Mouse (Mus musculus) hindbrain, embryonic 16.5 days (tissue): ENCODE results near the gene Usp54. TPM values are rescaled to one million over a fixed set of nuclear protein-coding genes. Genes with fewer than 3 reads are reported as not detected.
A peak's percentile ranks its signal among the peaks of the same experiment; 100 is the strongest.
"Not testable (repeated sequence)": the region's sequence is repeated elsewhere in the genome, so short reads cannot be mapped to it uniquely, and the experiment has no call there.

Source experiments
- ATAC-seq: fragments of 200-750 bp; cut with Nextera tagmentation; 2 replicates; pipeline ENCODE4 v1.8.0; 2017; ENCODE audit warnings: moderate TSS enrichment, moderate library complexity
- H3K27ac ChIP-seq: fragments of 300-500 bp; sonication (generic); 2 replicates; pipeline ENCODE4 v1.5.1; 2014; ENCODE audit warnings: low read depth, mild to moderate bottlenecking, control low read depth, low read length, moderate library complexity
- H3K27me3 ChIP-seq: fragments of 300-500 bp; sonication (generic); replicated peaks from 2 replicates; pipeline ENCODE4 v1.6.1; 2014; ENCODE audit warnings: low read length; ENCODE audit not compliant: control insufficient read depth, insufficient read depth
- H3K36me3 ChIP-seq: fragments of 300-500 bp; sonication (generic); 2 replicates; pipeline ENCODE4 v1.6.1; 2014; ENCODE audit warnings: mild to moderate bottlenecking, low read length, moderate library complexity, mixed read lengths; ENCODE audit not compliant: control insufficient read depth, insufficient read depth
- H3K4me1 ChIP-seq: fragments of 300-500 bp; sonication (generic); 2 replicates; pipeline ENCODE4 v1.6.1; 2014; ENCODE audit warnings: low read depth, low read length; ENCODE audit not compliant: control insufficient read depth, insufficient read depth
- H3K4me2 ChIP-seq: fragments of 300-500 bp; sonication (generic); 2 replicates; pipeline ENCODE4 v1.6.1; 2014; ENCODE audit warnings: mild to moderate bottlenecking, low read length, control low read depth, moderate library complexity
- H3K4me3 ChIP-seq: fragments of 300-500 bp; sonication (generic); 2 replicates; pipeline ENCODE4 v1.5.1; 2014; ENCODE audit warnings: mild to moderate bottlenecking, low read length, control low read depth, moderate library complexity
- H3K9ac ChIP-seq: fragments of 300-500 bp; sonication (generic); 2 replicates; pipeline ENCODE4 v1.6.1; 2014; ENCODE audit warnings: low read depth, mild to moderate bottlenecking, control low read depth, low read length, moderate library complexity
- H3K9me3 ChIP-seq: fragments of 300-500 bp; sonication (generic); 2 replicates; pipeline ENCODE4 v1.6.1; 2014; ENCODE audit warnings: mild to moderate bottlenecking, low read length, moderate library complexity; ENCODE audit not compliant: control insufficient read depth
- WGBS: fragments of 180-500 bp; shearing (Covaris S2); extraction: QIAGEN DNeasy Blood & Tissue Kit; methylation state at CpG from one replicate; pipeline ENCODE4 v1.1.7; 2014; 5-methylcytosine and 5-hydroxymethylcytosine counted together
- polyA plus RNA-seq: library from polyadenylated mRNA; unstranded; fragments of >200 nt; fragmentation: Nextera tagmentation; extraction: Ambion mirVana; gene quantifications from 2 replicates; pipeline ENCODE4 v1.2.1, GENCODE M21; 2015

The Usp54 gene
- polyA plus RNA-seq, 1 experiment from 2014 or later = 8.7 TPM

DNA sequence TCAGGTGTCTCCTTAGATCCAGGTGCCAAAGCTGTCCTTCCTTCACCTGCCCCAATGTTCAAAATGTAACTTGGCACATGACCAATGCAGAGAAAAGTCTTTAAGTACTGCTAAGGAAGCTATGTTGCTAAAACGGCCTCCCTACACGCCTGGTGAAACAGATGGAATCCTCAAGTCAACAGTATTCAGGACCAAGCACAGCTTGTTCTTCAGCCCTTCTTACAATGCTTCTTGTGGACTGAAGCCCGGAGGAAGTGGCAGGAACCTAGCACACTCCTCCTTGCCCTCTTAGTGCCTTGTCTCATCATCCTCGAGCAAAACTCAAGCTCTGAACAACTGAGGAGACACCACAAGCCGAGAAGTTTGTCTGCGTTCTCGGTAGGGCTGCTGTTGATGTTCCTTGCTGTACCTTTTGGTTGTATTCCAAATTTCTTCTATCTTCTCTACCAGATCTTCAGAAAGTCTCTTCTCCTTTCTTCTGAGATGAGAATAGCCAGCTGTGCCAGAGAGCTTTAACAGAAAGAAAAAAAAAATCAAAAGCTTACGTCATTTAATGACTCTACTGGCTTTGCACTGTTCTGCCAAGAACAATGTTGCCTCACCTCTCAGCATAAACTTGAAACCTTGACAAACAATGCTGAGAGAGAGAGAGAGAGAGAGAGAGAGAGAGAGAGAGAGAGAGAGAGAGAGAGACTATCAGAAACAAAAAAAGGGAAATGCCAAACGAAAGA, 33.3 kb downstream of the Usp54 start:
- Histone ChIP-seq H3K27ac (no peak overlapping the region), H3K4me1 (no peaks in the 10 kb centered on the region), H3K4me2 (no peak overlapping the region), H3K27me3 (no peaks in the 10 kb centered on the region), H3K9me3 (no peaks in the 10 kb centered on the region), H3K4me3 (no peak overlapping the region), H3K9ac (no peak overlapping the region), H3K36me3 (peaks cover 5% of the 10 kb centered on the region; the same call in 1 of the 2 replicates)
- WGBS = 83% methylated on average over 9 of the region's 9 CpGs
- no peak for ATAC-seq

DNA sequence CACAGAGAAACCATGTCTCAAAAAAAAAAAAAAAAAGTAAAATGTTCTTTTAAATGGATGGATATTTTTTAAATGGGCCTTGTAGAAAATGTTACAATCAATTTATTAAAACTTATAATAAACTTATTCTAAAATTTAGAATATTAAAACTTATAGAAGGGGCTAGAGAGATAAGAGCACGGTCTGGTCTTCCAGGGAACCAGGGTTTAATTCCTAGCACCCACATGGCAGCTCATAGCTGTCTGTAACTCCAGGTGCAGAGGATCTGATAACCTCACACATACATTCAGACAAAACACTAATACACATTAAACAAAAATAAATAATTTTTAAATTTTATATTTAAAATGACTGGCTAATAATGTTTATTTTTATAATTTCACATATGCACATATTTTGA, 39.6 kb downstream of the Usp54 start:
- 95% methylated on average over 1 of the region's 1 CpGs for WGBS
- H3K27ac ChIP-seq = no peak overlapping the region
- no peaks in the 10 kb centered on the region for H3K36me3 ChIP-seq
- no peaks in the 10 kb centered on the region for H3K27me3 ChIP-seq
- no peaks in the 10 kb centered on the region for H3K4me1 ChIP-seq
- no peak overlapping the region for H3K9ac ChIP-seq
- no peak overlapping the region for H3K4me2 ChIP-seq
- H3K4me3 ChIP-seq = no peak overlapping the region
- no peaks in the 10 kb centered on the region for H3K9me3 ChIP-seq
- ATAC-seq = no peak

DNA sequence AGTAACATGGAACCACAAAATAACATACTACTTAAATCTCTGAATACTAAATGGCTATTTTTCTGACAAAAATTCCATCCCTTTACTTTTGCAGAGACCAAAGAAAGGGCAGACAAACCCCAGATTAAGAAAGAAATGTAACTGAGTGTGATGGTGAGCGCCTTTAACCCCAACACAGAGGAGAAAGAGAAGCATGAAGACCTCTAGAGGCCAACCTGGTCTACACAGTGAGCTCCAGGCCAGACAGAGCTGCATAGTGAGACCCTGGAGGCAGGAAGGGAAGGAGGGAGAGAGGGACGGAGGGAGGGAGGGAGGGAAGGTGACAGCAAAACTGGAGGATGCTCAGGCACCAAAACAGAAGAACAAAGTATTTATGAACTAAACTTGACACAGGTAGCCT, 40.7 kb downstream of the Usp54 start:
- 68% methylated on average over 2 of the region's 2 CpGs for WGBS
- H3K9ac ChIP-seq = no peak overlapping the region

DNA sequence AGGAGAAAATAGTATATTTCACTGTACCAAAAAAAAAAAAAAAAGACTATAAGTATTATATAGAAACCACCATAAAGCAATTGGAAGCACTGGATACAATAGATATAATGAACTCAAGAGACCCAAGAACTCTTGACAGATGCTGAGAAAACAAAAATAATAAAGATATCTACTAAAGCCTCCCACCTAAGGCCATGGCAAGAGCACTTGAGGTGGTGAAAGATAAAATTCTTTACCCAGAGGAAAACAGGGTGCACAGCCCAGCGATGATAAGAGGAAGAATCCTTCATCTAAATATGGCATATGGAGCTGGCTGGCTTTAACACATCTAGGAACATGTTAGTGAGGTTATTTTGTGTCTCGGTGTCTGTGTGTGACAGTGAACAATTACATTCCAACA, 41.3 kb downstream of the Usp54 start:
- Histone ChIP-seq H3K9ac (no peak overlapping the region), H3K27ac (no peak overlapping the region), H3K36me3 (no peaks in the 10 kb centered on the region), H3K27me3 (no peaks in the 10 kb centered on the region), H3K4me2 (no peak overlapping the region), H3K4me3 (no peak overlapping the region), H3K9me3 (no peaks in the 10 kb centered on the region), H3K4me1 (no peaks in the 10 kb centered on the region; the same call in 1 of the 2 replicates)
- no peak for ATAC-seq
- WGBS = 86% methylated on average over 2 of the region's 2 CpGs

More for the DNA sequence above, 40.7 kb downstream of the Usp54 start:
- H3K9me3 ChIP-seq = no peaks in the 10 kb centered on the region
- no peaks in the 10 kb centered on the region; the same call in 1 of the 2 replicates for H3K4me1 ChIP-seq
- H3K4me2 ChIP-seq = no peak overlapping the region
- no peak for ATAC-seq
- no peak overlapping the region for H3K4me3 ChIP-seq
- H3K27me3 ChIP-seq = no peaks in the 10 kb centered on the region
- no peaks in the 10 kb centered on the region for H3K36me3 ChIP-seq
- no peak overlapping the region for H3K27ac ChIP-seq

GRCm38 (mm10) chr14:20595781-20596180, 45.1 kb downstream of the Usp54 start:
- Histone ChIP-seq H3K9ac (no peak overlapping the region), H3K9me3 (no peaks in the 10 kb centered on the region), H3K4me3 (no peak overlapping the region), H3K4me1 (no peaks in the 10 kb centered on the region; the same call in 1 of the 2 replicates), H3K27me3 (no peaks in the 10 kb centered on the region), H3K4me2 (no peak overlapping the region), H3K36me3 (no peaks in the 10 kb centered on the region), H3K27ac (0 out of 2 replicates have a peak overlapping the region, but pooled peaks have one; percentile 44)
- WGBS = 23% methylated on average over 3 of the region's 3 CpGs
- ATAC-seq = peak; percentile 69

GRCm38 (mm10) chr14:20587458-20587857, 53.4 kb downstream of the Usp54 start:
- Histone ChIP-seq H3K4me2 (no peak overlapping the region), H3K4me1 (no peaks in the 10 kb centered on the region), H3K27me3 (no peaks in the 10 kb centered on the region), H3K36me3 (peaks cover 8% of the 10 kb centered on the region), H3K27ac (no peak overlapping the region), H3K9ac (no peak overlapping the region), H3K4me3 (no peak overlapping the region), H3K9me3 (no peaks in the 10 kb centered on the region)
- ATAC-seq = no peak
- WGBS = 94% methylated on average over 5 of the region's 5 CpGs

GRCm38 (mm10) chr14:20578822-20579407, 61.9 kb downstream of the Usp54 start:
- no peak for ATAC-seq
- no peak overlapping the region for H3K9ac ChIP-seq
- H3K9me3 ChIP-seq = no peaks in the 10 kb centered on the region
- H3K27ac ChIP-seq = no peak overlapping the region
- no peak overlapping the region for H3K4me2 ChIP-seq
- H3K36me3 ChIP-seq = 0 out of 2 replicates have a peak, but pooled peaks cover 8% of the 10 kb centered on the region
- H3K4me3 ChIP-seq = no peak overlapping the region
- 70% methylated on average over 6 of the region's 6 CpGs for WGBS
- H3K4me1 ChIP-seq = no peaks in the 10 kb centered on the region
- H3K27me3 ChIP-seq = no peaks in the 10 kb centered on the region

- Histone ChIP-seq H3K36me3 (peaks cover 4% of the 10 kb centered on the region; the same call in 1 of the 2 replicates), H3K4me3 (no peak overlapping the region), H3K4me1 (no peaks in the 10 kb centered on the region), H3K4me2 (no peak overlapping the region), H3K9me3 (no peaks in the 10 kb centered on the region), H3K27me3 (no peaks in the 10 kb centered on the region), H3K27ac (no peak overlapping the region), H3K9ac (no peak overlapping the region)
- ATAC-seq = 0 out of 2 replicates have a peak, but pooled peaks have one; percentile 61
- 55% methylated on average over 7 of the region's 7 CpGs for WGBS
These were observed 64.7 kb downstream of the Usp54 start for GRCm38 (mm10) chr14:20576179-20576578.

DNA sequence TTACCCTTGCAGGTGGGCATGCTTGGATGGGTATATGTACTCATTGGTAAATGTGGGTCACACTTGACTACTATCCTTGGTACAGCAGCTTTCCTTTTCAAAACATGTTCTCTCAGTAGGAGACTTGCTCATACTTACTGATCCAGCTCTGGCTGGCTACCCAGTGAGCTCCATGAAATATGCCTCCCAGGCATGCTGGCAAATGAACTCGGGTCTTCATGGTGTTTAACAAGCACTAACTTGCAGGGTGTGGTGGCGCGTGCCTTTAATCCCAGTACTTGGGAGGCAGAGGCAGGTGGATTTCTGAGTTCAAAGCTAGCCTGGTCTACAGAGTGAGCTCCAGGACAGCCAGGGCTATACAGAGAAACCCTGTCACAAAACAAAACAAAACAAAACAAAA, 67.7 kb downstream of the Usp54 start:
- H3K27ac ChIP-seq, H3K36me3 ChIP-seq, H3K9me3 ChIP-seq, ATAC-seq, H3K9ac ChIP-seq, H3K4me2 ChIP-seq, H3K27me3 ChIP-seq, H3K4me3 ChIP-seq, H3K4me1 ChIP-seq: not testable (repeated sequence)
- 93% methylated on average over 3 of the region's 3 CpGs for WGBS
